Mouse (Mus musculus) heart, adult 9 months (tissue): Measurements from ENCODE around the gene Txndc9.
"Not testable (repeated sequence)": the region's sequence is repeated elsewhere in the genome, so short reads cannot be mapped to it uniquely, and the experiment has no call there.

ENCODE experiments used
- DNase-seq, 2 experiments: peaks; one replicate each; pipeline ENCODE4 v3.0.0; 2022; ENCODE audit warnings: low spot score in 2 of 2

The Txndc9 gene

GRCm38 (mm10) chr1:37976666-37977065 is 21.0 kb downstream of the Txndc9 start:
- DNase-seq = not testable (repeated sequence)

GRCm38 (mm10) chr1:37971520-37971919 is 26.2 kb downstream of the Txndc9 start:
- no peak for DNase-seq

- no peak for DNase-seq
Measured at GRCm38 (mm10) chr1:37968746-37969145, 28.9 kb downstream of the Txndc9 start.

DNA sequence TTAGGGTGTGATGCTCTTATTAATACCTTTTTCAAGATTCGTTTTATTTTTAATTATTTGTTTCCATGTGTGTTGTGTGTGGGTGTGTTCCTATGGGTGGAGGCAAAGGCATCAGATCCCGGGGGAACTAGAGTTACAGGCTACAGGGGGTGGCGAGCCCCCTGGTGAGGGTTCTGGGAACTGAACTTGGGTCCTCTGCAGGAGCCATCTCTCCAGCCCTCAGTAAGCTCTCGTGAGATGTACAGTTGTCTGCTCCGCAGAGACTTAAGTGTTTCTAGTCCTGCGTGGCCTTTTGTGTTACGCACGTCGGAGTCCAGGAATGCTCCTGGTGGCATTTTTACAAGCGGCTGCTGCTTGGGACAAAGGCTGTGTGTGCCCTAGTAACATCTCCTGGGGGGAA is 32.1 kb downstream of the Txndc9 start:
- no peak for DNase-seq

- DNase-seq = no peak
Measured at GRCm38 (mm10) chr1:37959486-37959885, 38.2 kb downstream of the Txndc9 start.

GRCm38 (mm10) chr1:37958516-37958915 is 39.2 kb downstream of the Txndc9 start:
- DNase-seq = no peak

DNA sequence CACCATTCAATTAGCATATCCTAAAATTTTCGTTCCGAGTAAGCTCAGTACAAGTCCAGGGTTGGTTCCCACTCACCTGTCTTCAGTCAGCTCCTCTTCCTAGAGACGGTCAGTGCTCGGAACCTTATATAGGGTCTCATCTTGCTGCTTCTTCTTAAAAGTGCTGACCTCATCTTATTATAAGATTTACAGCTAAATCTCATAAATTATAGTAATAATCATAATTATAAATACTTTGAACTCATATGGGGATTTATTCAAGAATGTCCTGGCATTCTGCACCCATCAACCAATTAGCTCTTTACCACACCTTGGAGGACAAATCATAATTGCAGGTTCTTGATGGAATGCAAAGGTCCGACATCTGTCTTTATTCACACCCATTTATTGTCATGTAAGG is 40.0 kb downstream of the Txndc9 start, which contains the start of gene Lyg1:
Lyg1 (minus strand) TSS at position 101 of the 400 bp plus-strand sequence.
- no peak for DNase-seq

- no peak for DNase-seq
Measured at GRCm38 (mm10) chr1:37956690-37957431, 40.8 kb downstream of the Txndc9 start.

- no peak for DNase-seq
Measured at GRCm38 (mm10) chr1:37955251-37955650, 42.4 kb downstream of the Txndc9 start.

DNA sequence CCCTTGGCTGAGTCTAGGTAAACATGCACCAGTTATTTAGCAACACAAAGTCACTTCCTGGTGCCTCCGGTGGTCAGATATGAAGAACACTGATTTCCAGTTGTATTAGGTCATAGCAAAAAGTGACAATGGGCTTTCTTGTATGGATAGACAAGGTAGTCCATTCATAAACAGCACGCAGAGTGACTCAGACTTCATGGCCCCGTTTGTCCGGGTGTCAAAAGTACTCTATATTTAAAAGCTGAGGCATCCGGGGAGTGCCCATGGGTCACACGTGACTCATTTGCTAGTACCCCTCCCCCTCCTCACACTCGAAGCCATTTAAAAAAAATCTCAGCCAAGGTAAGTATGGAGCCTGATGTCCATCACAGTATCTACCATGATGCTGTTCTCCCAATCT is 42.9 kb downstream of the Txndc9 start:
- DNase-seq = no peak

GRCm38 (mm10) chr1:37948906-37949305 is 48.8 kb downstream of the Txndc9 start:
- no peak for DNase-seq
